Mouse (Mus musculus): Measurements from ENCODE around the gene B4galt3. TPM values are rescaled to one million over a fixed set of nuclear protein-coding genes. Genes with fewer than 3 reads are reported as not detected.
A peak's percentile ranks its signal among the peaks of the same experiment; 100 is the strongest.

The B4galt3 gene
- total RNA-seq, 1 experiment from 2014 or later = 32.4 TPM

DNA sequence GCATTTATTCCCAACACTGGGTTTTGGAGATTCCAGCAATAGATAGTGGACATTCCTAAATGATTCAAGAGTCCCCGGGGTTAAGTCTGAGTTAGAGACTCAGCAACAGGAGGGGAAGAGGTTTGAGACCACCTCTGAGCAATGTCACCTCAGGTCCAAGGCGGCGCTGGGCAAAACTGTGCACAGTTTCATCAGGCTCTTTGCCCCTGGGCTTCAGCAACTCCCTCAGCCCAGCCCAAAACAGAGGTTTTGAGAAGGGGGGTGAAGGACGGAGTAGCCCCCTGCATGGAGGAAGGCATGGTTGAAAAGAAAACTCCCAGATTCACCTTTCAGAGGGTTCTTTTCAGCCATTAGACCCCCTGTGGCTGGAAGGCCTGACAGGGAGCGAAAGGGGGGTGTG lies 9.6 kb downstream of the B4galt3 start:
- no peak for ATAC-seq (replicated peaks; ENCODE audit: insufficient number of reproducible peaks, low FRiP score, low TSS enrichment, poor library complexity, severe bottlenecking)

DNA sequence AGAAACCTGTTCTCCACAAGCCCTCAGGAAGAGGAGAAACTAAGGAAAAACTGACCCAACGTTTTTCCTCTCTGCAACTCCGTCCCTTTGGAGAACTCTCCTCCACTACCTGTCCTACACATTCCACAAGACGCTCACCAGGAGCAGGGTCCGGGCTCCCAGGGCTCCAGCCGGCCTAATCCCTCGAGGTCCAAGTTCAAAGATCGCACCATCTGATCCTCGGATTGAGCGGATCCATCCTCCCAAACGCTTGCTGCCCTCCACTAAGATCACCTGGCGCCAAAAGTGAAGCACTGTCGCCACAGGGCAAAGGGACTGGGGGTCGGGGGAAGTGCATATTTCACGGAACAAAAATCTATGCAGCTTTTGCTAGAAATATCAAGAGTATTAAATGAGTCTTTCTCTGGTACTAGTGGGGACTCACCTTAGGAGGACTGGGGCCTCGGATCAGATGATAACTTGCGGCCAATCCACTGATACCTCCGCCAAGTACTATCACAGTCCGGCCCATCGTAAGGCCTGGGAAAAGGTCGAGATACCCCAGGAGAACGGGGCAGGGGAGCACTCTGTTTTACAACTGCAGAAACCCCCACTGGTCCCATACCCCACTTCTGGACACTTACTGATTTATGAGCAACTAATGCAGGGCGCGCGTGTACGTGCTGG lies 10.3 kb downstream of the B4galt3 start:
- no peak for ATAC-seq (replicated peaks; ENCODE audit: insufficient number of reproducible peaks, low FRiP score, low TSS enrichment, poor library complexity, severe bottlenecking)

DNA sequence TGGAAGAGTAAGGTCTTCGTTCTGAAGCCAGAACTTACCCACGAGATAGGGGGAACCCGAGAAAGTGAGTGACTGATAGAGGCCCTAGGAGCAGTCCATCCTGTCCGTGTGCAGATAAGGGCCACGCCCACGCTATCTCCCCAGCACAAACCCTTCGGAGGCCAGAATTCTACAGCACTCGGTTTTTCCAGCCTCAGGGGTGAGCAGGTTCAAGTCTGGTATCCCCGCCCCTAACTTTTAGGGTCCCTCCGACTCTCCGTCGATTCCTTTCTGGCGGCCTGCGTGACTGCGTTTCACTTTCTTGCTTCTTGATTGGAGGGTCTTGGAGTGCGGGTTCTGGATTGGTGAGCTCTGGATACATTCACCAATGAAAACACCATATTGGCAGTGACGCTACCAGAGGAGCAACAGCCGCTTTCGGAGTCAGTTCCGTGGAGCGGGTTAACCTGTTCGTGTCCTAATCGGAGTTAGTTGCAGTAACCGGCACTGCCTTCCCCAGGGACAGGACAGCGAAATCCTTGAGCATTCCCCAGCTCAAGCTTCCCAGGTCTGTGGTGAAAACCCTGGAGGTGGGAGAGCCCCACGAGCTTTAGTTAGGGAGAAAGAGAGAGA lies 10.9 kb downstream of the B4galt3 start, which contains the start of gene Ppox:
Ppox (minus strand) TSS at position 271 of the 612 bp plus-strand sequence.
- ATAC-seq (replicated peaks; ENCODE audit: insufficient number of reproducible peaks, low FRiP score, low TSS enrichment, poor library complexity, severe bottlenecking) = peak; percentile 94

DNA sequence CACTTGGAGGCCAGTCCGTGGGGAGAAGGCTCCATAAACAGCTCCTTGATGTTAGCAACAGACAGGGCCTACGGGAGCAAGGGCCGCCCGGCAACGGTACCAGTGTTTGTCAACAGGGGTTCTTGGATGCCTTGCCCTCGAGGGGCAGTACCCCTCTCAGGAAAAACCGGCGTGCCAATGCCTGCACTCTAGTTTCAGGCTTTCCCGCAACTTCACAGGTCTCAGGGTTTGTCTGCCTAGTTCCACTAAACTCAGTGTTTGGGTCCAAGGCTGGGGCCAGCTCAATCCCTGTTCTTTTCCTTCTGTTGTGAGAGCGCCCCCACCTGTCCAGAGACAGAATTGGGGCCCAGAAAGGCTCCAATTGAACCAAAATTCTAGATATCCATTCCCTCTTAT lies 11.4 kb downstream of the B4galt3 start:
- peak; percentile 14 for ATAC-seq (replicated peaks; ENCODE audit: insufficient number of reproducible peaks, low FRiP score, low TSS enrichment, poor library complexity, severe bottlenecking)

DNA sequence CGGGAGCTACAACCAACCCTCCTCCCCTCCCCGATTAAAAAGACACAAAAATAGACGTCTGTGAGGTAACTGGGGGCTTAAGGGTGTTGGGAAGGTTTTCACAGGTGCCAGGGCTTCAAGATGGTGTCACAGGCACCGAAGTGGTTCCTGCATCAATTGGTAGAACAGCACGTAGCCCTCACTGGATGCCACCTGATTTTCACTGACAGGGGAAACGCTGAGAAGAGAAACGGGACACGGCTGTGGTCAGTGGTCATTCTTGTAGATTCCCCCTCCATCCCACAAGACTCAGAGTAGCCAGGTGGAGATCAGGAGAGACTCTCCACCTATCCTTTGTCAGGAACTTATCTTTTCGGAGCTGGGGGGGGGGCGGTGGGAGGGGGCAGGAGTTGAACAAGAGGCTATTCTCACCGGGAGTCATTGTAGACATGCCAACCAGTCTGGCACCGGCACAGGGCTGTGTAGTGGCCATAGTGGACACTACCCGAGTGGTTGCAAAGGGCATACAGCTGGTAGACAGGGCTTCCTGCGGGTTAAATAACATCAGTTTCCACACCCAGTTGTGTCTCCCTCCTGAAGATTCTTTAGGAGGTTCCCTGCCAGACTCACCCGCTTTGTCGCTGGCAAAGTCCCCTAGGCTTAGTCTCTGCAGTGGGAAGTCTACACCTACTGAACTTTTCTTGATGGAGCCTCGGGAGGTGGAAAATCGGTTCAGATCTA lies 12.1 kb downstream of the B4galt3 start:
- ATAC-seq (replicated peaks; ENCODE audit: insufficient number of reproducible peaks, low FRiP score, low TSS enrichment, poor library complexity, severe bottlenecking) = no peak

DNA sequence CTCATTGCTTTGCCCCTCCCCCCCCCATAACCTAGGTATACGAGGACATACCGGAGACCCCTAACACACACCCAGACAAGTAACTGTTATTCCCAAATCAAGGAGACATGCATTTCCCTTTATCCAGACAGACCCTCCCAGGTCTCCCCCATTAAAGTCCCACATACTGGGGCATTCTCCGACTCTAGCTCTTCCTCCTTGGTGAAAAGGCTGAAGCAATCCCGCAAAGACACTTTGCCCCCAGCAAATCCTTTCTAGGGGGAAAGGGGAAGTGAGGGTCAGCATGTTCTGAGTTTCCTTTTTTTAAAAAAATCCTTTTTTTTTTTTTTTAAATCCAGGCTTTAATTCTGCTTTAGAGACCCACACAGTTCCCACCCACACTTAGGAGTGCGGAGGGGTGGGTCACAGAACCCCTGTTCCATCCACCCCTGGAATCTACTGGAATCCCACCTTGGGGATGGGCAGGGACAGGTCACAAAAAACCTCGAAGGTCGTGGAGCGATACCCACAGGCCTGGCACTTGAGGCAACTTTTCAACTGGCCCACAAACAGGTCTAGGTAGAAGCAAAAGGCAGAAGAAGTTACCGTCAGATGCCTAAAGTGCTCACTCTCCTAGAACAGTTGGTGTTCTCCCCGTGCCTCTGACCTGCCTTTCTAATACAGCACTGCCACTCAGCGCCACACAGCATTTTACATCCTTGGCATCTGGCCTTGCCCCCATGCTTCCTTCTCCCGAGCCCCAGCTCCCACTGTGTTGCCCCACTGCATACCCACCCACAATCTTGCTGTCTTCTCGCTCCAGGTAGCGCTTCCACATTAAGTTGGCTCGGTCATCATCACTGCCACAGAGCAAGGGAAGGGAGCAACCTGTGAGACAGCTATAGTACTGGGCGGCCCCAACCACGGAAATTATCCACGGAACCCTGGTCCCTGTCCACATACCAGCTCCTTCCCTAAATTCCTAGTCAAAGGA lies 13.3 kb downstream of the B4galt3 start:
- no peak for ATAC-seq (replicated peaks; ENCODE audit: insufficient number of reproducible peaks, low FRiP score, low TSS enrichment, poor library complexity, severe bottlenecking)

DNA sequence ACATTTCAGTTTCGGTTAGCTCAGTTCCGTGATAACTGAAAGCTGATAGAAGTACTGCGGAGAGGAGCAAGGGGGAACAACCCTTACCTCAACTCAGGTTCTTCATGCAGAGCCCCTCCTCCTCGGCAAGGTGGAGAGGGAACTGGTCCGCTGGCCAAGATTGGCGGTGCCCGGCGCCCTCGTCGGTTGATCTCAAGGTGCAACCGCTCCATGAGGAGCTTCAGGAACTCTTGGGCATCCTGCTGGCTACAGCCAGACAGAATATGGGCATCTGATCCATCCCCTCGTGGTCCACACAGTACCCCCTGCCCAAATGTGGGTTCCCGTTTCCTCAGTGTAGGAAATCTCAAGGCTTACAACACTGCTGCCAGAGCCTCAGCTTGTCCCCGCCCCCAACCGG lies 14.4 kb downstream of the B4galt3 start:
- no peak for ATAC-seq (replicated peaks; ENCODE audit: insufficient number of reproducible peaks, low FRiP score, low TSS enrichment, poor library complexity, severe bottlenecking)

DNA sequence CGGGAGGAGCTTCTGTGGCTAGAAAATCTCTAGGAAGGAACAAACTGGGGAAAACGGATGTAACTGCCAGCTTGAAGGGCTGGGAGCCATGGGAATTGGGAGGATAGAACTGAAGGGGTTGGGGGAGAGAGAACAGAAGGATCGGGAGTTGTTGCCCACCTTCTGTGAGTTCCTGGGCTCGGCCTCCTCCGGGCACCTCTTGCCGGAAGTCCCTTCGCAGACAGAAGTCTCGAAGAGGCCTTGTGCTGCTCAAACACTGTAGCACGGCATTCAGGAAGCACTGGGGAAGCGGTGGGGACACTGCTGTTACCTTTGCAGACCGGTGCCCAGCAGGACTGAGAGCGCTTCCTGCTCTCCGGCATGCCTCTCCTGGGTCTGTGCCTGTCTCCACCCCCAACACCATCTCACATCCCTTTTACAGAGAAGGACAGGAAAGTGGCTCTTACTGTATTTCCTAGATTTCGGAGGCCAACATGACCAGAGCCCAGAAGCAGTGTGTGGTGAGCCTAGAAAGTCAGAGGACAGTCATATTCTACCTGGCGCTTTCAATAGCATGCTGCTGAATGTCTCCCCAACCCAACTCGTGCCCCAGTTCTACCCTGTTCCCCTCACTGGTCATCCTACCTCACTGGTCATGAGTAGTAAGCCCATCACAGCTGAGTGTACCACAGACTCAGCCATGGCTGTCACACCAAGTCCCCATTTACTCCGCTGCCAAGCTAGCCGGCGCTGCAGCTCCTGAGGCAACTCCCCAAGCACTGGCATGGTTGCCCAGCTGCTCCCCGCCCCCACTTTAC lies 15.2 kb downstream of the B4galt3 start:
- ATAC-seq (replicated peaks; ENCODE audit: insufficient number of reproducible peaks, low FRiP score, low TSS enrichment, poor library complexity, severe bottlenecking) = no peak

DNA sequence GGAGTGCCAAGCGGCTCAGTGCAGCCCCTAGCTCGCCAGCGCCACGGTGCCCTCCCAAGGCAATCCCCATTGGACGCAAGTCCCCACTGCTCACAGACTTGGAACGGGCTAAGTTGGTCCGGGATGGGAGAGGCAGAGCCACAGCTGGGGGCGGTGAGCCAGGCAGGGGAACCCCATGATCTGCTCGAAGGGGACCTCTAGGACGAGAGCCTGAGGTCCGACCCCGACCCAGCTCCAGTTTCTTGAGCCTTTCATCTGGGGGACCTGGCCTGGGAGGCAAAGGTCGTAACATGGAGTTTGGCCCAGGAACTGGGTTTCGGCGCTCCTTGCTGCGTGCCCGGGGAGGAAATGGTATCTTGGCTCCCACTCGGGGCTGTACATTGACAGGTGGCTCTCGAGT lies 16.4 kb downstream of the B4galt3 start:
- ATAC-seq (replicated peaks; ENCODE audit: insufficient number of reproducible peaks, low FRiP score, low TSS enrichment, poor library complexity, severe bottlenecking) = no peak

DNA sequence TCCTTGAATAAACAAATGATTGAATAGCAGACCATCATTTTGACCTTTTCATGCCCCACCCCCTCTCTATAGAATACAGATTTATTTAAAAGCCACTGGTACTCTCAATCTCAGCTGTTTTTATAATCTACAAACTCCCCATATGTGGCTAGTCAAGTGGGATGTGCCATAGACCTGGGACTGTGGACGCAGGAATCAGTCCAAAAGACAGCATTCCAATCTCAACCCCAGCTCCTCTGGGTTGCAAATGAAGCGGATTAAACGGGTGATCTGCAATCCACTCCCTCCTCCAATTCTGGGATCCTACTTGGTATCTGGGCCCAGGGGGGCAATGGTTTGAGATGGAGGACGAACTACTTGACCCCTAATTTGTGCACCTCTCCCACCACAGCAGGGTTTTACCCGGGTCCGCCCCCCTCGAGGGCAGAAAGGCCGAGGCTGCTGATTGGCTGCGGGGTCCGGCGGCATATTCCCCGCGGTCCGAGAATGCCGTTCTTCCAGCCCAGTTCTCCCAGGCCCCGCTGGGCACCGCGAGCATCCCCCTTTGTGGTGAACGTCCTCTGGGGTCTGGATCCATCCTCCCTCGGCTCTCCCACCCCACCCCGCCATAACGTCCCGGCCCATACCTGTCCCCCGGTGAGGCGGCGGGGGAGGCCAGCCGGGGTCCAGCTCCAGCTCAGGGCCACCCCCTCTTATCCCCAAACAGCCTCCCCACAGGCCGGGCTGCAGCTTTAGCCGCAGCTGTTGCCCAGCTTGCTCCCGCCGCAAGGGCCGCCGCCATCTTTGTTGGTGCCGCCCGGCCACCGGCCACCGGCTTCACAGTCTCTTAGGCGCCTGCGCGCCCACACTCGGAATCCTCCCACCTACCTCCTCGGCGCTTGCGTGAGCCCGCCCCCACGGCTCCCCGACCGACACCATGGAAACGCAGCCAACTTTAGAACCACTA lies 17.3 kb downstream of the B4galt3 start, which contains the start of gene Usp21:
Usp21 (minus strand) TSS at position 856 of the 946 bp plus-strand sequence.
- ATAC-seq (replicated peaks; ENCODE audit: insufficient number of reproducible peaks, low FRiP score, low TSS enrichment, poor library complexity, severe bottlenecking) = peak; percentile 79

DNA sequence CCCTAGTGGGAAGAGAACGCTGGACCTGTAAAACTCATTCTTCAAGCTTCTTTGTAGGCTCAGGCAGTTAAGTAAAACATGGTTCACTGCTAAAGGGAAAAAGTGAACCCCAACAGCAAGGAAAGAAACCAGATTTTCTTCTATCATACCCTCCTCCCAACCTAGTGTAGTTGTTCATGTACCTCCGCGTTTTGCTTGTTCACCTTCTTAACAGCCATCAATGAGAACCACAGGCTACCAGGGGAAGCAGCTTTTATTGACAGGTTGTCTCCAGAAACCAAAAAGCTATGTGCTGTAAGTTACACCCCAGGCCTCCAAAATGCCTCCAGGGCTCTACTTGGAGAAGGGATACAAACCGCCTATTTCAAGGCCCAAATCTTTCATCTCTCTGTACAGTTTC lies 18.2 kb downstream of the B4galt3 start:
- no peak for ATAC-seq (replicated peaks; ENCODE audit: insufficient number of reproducible peaks, low FRiP score, low TSS enrichment, poor library complexity, severe bottlenecking)

DNA sequence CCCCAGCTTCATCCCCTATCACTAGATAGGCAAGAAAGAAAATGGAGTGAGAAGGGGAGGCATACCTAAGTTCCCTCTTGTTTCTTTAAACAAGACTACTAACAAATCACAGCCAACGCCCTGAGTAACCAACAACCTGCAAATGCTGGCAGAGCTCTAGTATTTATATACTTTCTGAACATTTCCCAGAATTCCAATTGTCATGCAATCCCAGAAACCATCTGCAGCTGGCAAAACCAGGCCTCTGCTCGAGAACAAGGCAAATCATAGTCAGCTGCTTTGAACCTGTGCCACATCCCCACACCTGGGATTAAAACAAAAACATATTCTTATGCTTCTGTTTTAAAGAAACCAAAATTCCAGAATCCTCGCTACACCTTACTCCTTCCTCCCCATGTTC lies 23.2 kb downstream of the B4galt3 start:
- ATAC-seq (replicated peaks; ENCODE audit: insufficient number of reproducible peaks, low FRiP score, low TSS enrichment, poor library complexity, severe bottlenecking) = no peak

DNA sequence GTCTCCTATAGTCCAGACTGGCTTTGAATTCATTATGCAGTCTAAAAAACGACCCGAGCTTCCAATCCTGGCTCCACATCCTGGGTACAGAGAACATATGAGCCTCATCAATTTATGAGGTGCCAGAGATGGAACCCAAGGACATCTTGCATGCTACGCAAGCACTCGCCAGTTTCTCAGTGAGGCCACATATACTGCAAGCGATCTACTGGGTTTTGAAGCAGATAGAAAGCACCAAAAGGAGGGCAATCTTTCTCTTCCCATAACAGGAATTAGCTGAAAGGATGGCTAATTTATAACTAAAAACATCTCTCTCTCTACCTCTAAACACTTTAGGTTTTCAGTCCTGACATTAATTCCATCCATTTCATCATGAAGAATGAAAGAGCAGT lies 23.8 kb downstream of the B4galt3 start:
- ATAC-seq (replicated peaks; ENCODE audit: insufficient number of reproducible peaks, low FRiP score, low TSS enrichment, poor library complexity, severe bottlenecking) = no peak

DNA sequence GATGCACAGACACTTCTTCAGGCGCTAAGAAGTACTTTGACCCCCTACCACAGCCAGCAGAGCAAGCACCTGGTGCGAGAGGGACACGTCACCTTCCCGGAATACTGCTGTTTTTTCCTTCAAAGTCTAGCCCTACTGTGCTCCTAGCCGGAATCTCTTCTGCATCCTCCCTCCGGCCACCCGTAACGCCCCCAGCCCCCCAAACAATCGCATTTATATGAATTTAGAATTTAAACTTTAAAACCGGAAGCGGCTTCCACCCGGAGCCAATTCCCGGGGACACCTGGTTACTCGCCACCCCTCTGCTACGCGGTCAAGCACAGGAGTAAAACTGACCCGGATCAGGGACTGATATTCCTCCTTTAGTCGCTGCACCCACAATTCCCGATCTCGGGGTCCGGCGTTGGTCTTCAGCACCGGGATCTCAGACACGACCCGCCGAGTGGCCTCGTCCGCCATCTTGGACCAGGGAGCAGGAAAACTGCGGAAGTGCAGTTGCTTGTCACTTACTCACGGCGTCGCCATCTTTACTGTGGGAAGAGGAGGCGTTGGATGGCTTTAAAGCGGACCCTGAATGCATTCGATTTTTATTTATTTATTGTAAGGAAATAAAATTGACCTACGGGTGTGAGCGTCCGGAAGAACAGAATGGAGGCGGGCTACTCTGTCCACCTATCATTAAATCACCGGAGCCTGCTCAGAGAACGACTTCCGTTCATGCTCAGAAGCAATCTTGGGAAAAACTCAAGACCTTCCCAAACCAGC lies 24.4 kb downstream of the B4galt3 start, which contains the start of gene Ufc1:
Ufc1 (minus strand) TSS at position 727 of the 765 bp plus-strand sequence.
- ATAC-seq (replicated peaks; ENCODE audit: insufficient number of reproducible peaks, low FRiP score, low TSS enrichment, poor library complexity, severe bottlenecking) = peak; percentile 95

DNA sequence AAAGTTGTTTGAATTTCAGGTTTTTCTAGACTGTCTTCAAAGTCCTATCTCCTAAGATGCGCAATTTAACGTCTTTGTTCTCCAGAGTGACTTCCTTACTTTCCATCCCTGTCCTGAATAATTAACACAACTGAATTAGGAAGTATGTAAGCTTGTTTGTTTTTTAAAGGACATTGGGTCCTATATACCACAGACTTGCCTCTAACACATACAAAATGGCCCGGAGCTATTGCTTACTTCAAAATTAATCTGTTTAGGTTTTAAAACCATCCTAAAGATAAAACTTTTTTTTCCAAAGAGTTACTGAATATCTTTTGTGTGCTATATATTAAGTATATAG lies 24.9 kb downstream of the B4galt3 start:
- no peak for ATAC-seq (replicated peaks; ENCODE audit: insufficient number of reproducible peaks, low FRiP score, low TSS enrichment, poor library complexity, severe bottlenecking)

DNA sequence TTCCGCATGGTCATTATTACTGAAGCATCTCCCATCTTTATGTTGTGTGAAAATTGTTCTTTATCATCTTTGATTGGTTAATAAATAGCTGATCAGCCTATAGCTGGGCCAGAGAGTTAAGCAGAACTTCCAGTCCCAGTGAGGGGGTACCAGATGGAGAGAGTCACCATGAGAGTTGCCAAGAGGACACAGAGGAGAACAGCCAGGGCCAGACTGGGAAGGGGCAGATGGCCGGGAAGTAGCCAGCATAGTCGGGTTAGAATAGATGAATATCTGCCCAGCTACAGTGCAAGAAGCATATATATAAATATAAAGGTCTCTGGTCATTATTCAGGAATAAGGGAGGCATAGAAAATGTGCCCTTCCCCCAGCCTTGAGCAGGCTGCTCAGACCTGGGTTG lies 28.1 kb downstream of the B4galt3 start:
- no peak for ATAC-seq (replicated peaks; ENCODE audit: insufficient number of reproducible peaks, low FRiP score, low TSS enrichment, poor library complexity, severe bottlenecking)
